Mouse (Mus musculus) spleen, adult 2 months (tissue): Measurements from ENCODE around the gene Nhlrc2.

Experiments used
- CTCF ChIP-seq: fragments of 200-500 bp; IDR thresholded peaks from 2 replicates; pipeline ENCODE4 v1.5.1; 2011; ENCODE audit warnings: mild to moderate bottlenecking, inconsistent platforms; ENCODE audit not compliant: insufficient read depth, insufficient read length, insufficient replicate concordance; ENCODE audit errors: extremely low read depth
- POLR2A ChIP-seq: fragments of 200-500 bp; IDR thresholded peaks from 2 replicates; pipeline ENCODE4 v1.6.1; 2011; ENCODE audit warnings: low read depth, low read length, inconsistent platforms

DNA sequence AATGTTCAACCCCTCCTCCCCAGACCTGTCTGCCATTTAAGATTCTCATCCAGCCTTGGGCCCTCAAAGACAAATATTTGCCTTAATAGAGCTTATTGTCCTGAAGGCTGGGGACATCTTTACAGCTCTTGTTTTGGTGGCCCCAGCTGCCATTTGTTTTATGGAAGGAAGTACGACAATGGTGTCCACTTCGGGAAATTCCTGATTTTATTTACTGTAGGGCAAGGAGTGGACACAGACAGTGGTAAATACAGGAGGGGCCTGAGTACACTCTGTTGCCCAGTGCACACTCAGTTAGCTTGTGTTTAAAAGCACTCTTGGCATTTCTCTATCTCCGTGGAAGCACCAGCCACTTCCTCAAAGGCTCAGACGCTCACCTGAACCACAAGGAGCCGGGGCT is 66.1 kb downstream of the Nhlrc2 start:
- TF ChIP-seq CTCF (no peak), POLR2A (no peak)
